Mouse (Mus musculus): ENCODE measurements at regions not wholly inside any gene's neighbourhood (a gene's known extent, or its start where the extent isn't known, plus 50 kb on each side); places are given as distances from the start of the nearest gene placed in this dataset.

DNA sequence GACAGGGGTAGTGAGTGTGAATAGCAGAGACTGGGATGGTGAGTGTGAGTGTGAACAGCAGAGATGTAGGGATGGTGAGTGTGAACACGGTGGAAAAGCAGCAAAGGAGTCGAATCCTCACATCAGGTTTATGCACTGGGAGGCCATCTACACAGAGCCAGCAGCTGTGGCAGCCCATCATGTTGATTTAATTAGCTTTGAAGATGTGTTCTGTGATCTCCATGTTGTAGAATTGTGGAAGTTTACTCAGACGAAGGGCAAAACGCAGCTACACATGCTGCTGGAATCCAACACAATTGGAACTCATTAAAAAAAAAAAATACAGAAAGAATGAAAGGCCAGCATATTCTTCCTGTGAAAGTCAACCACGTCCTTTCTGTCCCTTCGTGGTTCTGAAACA lies 80.2 kb upstream of the Lrig3 start:
- no peak for DNase-seq (ENCODE audit: low read depth, low spot score)

DNA sequence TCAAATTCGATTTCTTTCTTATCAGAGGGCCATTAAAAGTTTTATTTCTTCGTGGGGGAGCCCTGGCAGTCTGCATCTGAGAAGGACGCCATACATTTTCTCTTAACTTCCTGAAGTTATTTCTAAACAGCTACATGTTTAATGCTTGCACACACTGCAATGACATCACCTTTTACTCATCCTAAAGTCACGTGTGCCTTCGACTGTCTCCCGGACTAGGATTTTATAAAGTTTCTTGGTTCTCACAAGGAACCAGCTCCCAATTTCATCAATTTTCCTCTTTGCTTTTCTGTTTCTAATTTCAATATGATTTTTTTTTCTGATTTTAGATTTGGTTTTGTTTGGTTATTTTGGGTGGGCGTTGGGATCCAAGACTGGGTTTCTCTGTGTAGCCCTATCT lies 73.8 kb upstream of the Lrig3 start:
- DNase-seq (ENCODE audit: low read depth, low spot score), result no peak

GRCm38 (mm10) chr10:125895744-125896482 lies 70.1 kb upstream of the Lrig3 start:
- DNase-seq (ENCODE audit: low read depth, low spot score), result no peak

DNA sequence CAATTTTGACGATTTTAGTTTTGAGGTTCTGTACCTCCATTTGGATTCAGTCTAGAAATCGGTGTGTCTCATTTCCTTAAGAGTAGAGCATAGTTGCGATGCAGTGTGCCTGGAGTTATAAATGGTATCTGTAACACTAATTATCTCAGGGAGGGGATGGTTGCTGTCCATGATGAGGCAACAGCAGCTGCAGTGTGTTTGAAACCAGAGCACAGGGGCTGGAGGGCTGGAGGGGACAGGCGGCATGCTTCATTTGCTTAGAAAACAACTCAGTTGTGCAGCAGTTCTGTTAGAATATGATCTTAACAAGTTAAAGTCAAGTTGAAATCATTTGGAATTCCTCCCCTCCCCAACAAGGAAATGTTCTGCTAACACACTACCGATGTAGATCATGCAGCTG lies 69.3 kb upstream of the Lrig3 start:
- DNase-seq (ENCODE audit: low read depth, low spot score), result no peak

GRCm38 (mm10) chr10:125899504-125899903 lies 66.5 kb upstream of the Lrig3 start:
- no peak for DNase-seq (ENCODE audit: low read depth, low spot score)

GRCm38 (mm10) chr10:125900562-125900961 lies 65.4 kb upstream of the Lrig3 start:
- DNase-seq (ENCODE audit: low read depth, low spot score), result no peak

GRCm38 (mm10) chr10:125902668-125903067 lies 63.3 kb upstream of the Lrig3 start:
- no peak for DNase-seq (ENCODE audit: low read depth, low spot score)

DNA sequence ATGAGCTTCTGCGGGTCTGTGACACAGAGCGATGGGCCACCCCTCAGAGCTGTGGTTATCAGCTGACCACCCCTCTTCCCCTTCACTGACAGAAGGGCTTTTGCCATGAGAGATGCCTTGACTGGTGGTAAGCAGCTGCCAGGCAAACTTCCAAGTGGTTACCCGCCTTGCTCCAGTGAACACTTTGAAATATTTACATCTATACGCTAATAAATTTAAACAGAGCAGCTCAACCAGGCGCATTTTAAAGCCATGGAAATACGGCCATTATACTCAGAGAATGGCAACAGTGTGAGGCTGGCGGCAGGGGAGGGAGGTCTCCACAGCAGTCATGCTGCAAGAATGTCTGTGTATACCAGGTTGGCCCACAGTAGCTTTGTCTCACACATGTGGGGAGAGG lies 53.8 kb upstream of the Lrig3 start:
- no peak for DNase-seq (ENCODE audit: low read depth, low spot score)
